Comparison of ENCODE assay signal across 8 mouse cellular contexts in genomic region chr17:44737275-44738120, GRCm38 (mm10). TPM values are rescaled to one million over a fixed set of nuclear protein-coding genes. Genes with fewer than 3 reads are reported as not detected.
DNase-seq lines count a peak whose midpoint lies in the region; ATAC-seq and TF ChIP-seq lines count a peak whose summit lies in the region.

No protein-coding gene starts in this region.

- no peak for TF ChIP-seq CTCF in C2C12 (IDR thresholded peaks at IDR 0.05; ENCODE audit: control insufficient read depth, insufficient read depth, insufficient read length)
- TF ChIP-seq CTCF in heart, postnatal 0 days (IDR thresholded peaks at IDR 0.05; ENCODE audit: low read depth), result no peak
- TF ChIP-seq CTCF in stomach, postnatal 0 days (IDR thresholded peaks at IDR 0.05; ENCODE audit: low read depth), result no peak

- H3K27me3 ChIP-seq in heart, embryonic 10.5 days (ENCODE audit: insufficient read depth, poor library complexity, severe bottlenecking), result peaks cover 83% of the 10 kb centered on the region
- H3K27me3 ChIP-seq in C2C12 (ENCODE audit: control insufficient read depth, insufficient read depth, insufficient read length), result no peaks in the 10 kb centered on the region
- H3K27me3 ChIP-seq in heart, postnatal 0 days (ENCODE audit: control insufficient read depth, insufficient read depth, low read length), result peaks cover 71% of the 10 kb centered on the region
- peaks cover 84% of the 10 kb centered on the region for H3K27me3 ChIP-seq in liver, embryonic 13.5 days
- peaks cover 3% of the 10 kb centered on the region; the same call in 1 of the 2 replicates for H3K27me3 ChIP-seq in stomach, postnatal 0 days (ENCODE audit: control insufficient read depth, insufficient read depth, low read length)

- no peak overlapping the region for H3K9ac ChIP-seq in heart, postnatal 0 days (replicated peaks; ENCODE audit: low read depth, low read length)
- H3K9ac ChIP-seq in liver, embryonic 13.5 days, result no peak overlapping the region
- no peak overlapping the region for H3K9ac ChIP-seq in stomach, postnatal 0 days (ENCODE audit: low read length)

- H3K9me3 ChIP-seq in heart, embryonic 10.5 days, result no peaks in the 10 kb centered on the region
- H3K9me3 ChIP-seq in heart, postnatal 0 days (replicated peaks; ENCODE audit: control insufficient read depth, low read length), result no peaks in the 10 kb centered on the region
- H3K9me3 ChIP-seq in liver, embryonic 13.5 days (replicated peaks), result no peaks in the 10 kb centered on the region
- no peaks in the 10 kb centered on the region for H3K9me3 ChIP-seq in stomach, postnatal 0 days (ENCODE audit: control insufficient read depth, low read length)

- peaks cover 70% of the 10 kb centered on the region for H3K79me3 ChIP-seq in C2C12 (ENCODE audit: low read depth)

- peak overlapping the region; percentile 49 for H3K4me3 ChIP-seq in heart, embryonic 10.5 days
- H3K4me3 ChIP-seq in C2C12 (ENCODE audit: insufficient read depth, poor library complexity, severe bottlenecking), result peak overlapping the region; percentile 81
- H3K4me3 ChIP-seq in brown adipose tissue, adult 24 weeks (ENCODE audit: insufficient read depth, low read depth, low read length), result peak overlapping the region; percentile 25; the same call in 1 of the 2 replicates
- H3K4me3 ChIP-seq in heart, postnatal 0 days (ENCODE audit: low read depth, low read length), result peak overlapping the region; percentile 11
- peak overlapping the region; percentile 16 for H3K4me3 ChIP-seq in liver, embryonic 13.5 days (replicated peaks)
- peak overlapping the region; percentile 21 for H3K4me3 ChIP-seq in stomach, postnatal 0 days (ENCODE audit: low read depth, low read length)

- no peak overlapping the region for H3K27ac ChIP-seq in heart, embryonic 10.5 days
- H3K27ac ChIP-seq in brown adipose tissue, adult 24 weeks (replicated peaks; ENCODE audit: low read depth, low read length), result no peak overlapping the region
- H3K27ac ChIP-seq in heart, postnatal 0 days (ENCODE audit: low read depth), result no peak overlapping the region
- H3K27ac ChIP-seq in liver, embryonic 13.5 days, result no peak overlapping the region
- H3K27ac ChIP-seq in stomach, postnatal 0 days (replicated peaks), result no peak overlapping the region

- WGBS in heart, embryonic 10.5 days, result under 1% methylated on average over 33 of the region's 33 CpGs
- WGBS in heart, postnatal 0 days, result 3% methylated on average over 33 of the region's 33 CpGs
- 1% methylated on average over 33 of the region's 33 CpGs for WGBS in liver, embryonic 13.5 days (ENCODE audit: insufficient replicate concordance)
- WGBS in stomach, postnatal 0 days, result 3% methylated on average over 33 of the region's 33 CpGs

- no peak for TF ChIP-seq EP300 in heart, postnatal 0 days (IDR thresholded peaks at IDR 0.05; ENCODE audit: low read depth)
- no peak for TF ChIP-seq EP300 in stomach, postnatal 0 days (optimal IDR thresholded peaks at IDR 0.05)

- ATAC-seq in heart, postnatal 0 days (ENCODE audit: insufficient read depth, low read depth), result no peak
- no peak for ATAC-seq in liver, embryonic 13.5 days (ENCODE audit: low read depth)
- no peak for ATAC-seq in stomach, postnatal 0 days (ENCODE audit: low FRiP score, low TSS enrichment)

- DNase-seq in heart, embryonic 10.5 days (ENCODE audit: low spot score), result no peak
- DNase-seq in heart, postnatal 4 days, result no peak
- no peak for DNase-seq in heart, postnatal 0 days (ENCODE audit: low spot score)
- DNase-seq in liver, embryonic 13.5 days, result no peak
- DNase-seq in stomach, postnatal 0 days (ENCODE audit: low spot score), result no peak
- no peak for DNase-seq in gastrocnemius, postnatal 36 days

- intact Hi-C loops in gastrocnemius, postnatal 36 days (cut with DNase I), result loop anchor here (5.0 to 10.0 kb wide), 4 partner anchors 203 to 635 kb away; no protein-coding TSS in a partner anchor

- peaks cover 33% of the 10 kb centered on the region for H3K4me1 ChIP-seq in heart, embryonic 10.5 days
- no peaks in the 10 kb centered on the region; the same call in 1 of the 2 replicates for H3K4me1 ChIP-seq in brown adipose tissue, adult 24 weeks (ENCODE audit: control insufficient read depth, insufficient read depth, insufficient read length, low read length)
- peaks cover 11% of the 10 kb centered on the region; the same call in 1 of the 2 replicates for H3K4me1 ChIP-seq in heart, postnatal 0 days (ENCODE audit: control insufficient read depth, insufficient read depth)
- H3K4me1 ChIP-seq in liver, embryonic 13.5 days (replicated peaks), result peaks cover 21% of the 10 kb centered on the region
- H3K4me1 ChIP-seq in stomach, postnatal 0 days (replicated peaks; ENCODE audit: control insufficient read depth, insufficient read depth), result no peaks in the 10 kb centered on the region; the same call in 1 of the 2 replicates

- H3K79me2 ChIP-seq in C2C12 (ENCODE audit: control insufficient read depth, insufficient read depth), result peaks cover 100% of the 10 kb centered on the region

- H3ac ChIP-seq in C2C12 (ENCODE audit: control insufficient read depth, insufficient read length, low read depth), result peak overlapping the region; percentile 38

- no peaks in the 10 kb centered on the region for H3K36me3 ChIP-seq in heart, embryonic 10.5 days
- peaks cover 16% of the 10 kb centered on the region for H3K36me3 ChIP-seq in C2C12 (ENCODE audit: control insufficient read depth, insufficient read depth)
- no peaks in the 10 kb centered on the region for H3K36me3 ChIP-seq in heart, postnatal 0 days (replicated peaks; ENCODE audit: control insufficient read depth, insufficient read depth, low read length)
- no peaks in the 10 kb centered on the region for H3K36me3 ChIP-seq in liver, embryonic 13.5 days
- no peaks in the 10 kb centered on the region for H3K36me3 ChIP-seq in stomach, postnatal 0 days (ENCODE audit: control insufficient read depth, insufficient read depth, low read length)

- H3K4me2 ChIP-seq in heart, postnatal 0 days (ENCODE audit: low read depth, low read length), result peak overlapping the region; percentile 35; the same call in 1 of the 2 replicates
- peak overlapping the region; percentile 37 for H3K4me2 ChIP-seq in liver, embryonic 13.5 days
- peak overlapping the region; percentile 38 for H3K4me2 ChIP-seq in stomach, postnatal 0 days (replicated peaks; ENCODE audit: low read depth)

TF ChIP-seq in C2C12, 6 proteins besides CTCF, POLR2A, EP300 and RAD21:
- peak; percentile 86 for TF ChIP-seq MAX (IDR thresholded peaks at IDR 0.05)
- no peak for TF ChIP-seq MYOD1 (IDR thresholded peaks at IDR 0.05; ENCODE audit: control insufficient read depth, insufficient read length, low read depth)

RNA-seq across cellular contexts. Expression of gene Supt3, which starts 39.5 kb away (rescaled TPM):
- polyA plus RNA-seq in heart, embryonic 10.5 days (2016; fragmentation: Nextera tagmentation; extraction: Ambion mirVana), result 19.8 and 23.1 TPM in 2 replicates
- total RNA-seq in heart, postnatal 4 days (2021), result 10 to 100 TPM; 17.6 to 19.2 TPM
- 18.1 TPM for polyA plus RNA-seq in C2C12 (2012; fragmentation: generic; extraction: Trizol)
- 20.0 and 24.0 TPM in 2 replicates for polyA plus RNA-seq in brown adipose tissue, adult 24 weeks (2012; ENCODE audit: insufficient read depth, insufficient read length, missing spikeins)
- 4.3 and 7.2 TPM in 2 replicates for total RNA-seq in heart, postnatal 0 days (2014; rRNA removed; ENCODE audit: low replicate concordance)
- 19.5 and 20.0 TPM in 2 replicates for polyA plus RNA-seq in heart, postnatal 0 days (2015; fragmentation: Nextera tagmentation; extraction: Ambion mirVana)
- 7.8 and 8.7 TPM in 2 replicates for polyA plus RNA-seq in liver, embryonic 13.5 days (2015; fragmentation: Nextera tagmentation; extraction: Ambion mirVana)
- 8.9 and 10.7 TPM in 2 replicates for polyA plus RNA-seq in stomach, postnatal 0 days (2015; fragmentation: Nextera tagmentation; extraction: Ambion mirVana)
- 1 to 10 TPM; 7.1 to 9.4 TPM for total RNA-seq in gastrocnemius, postnatal 36 days (2021)

Comparison
In these comparisons a context has a peak if more than half of its experiments do, and no peak if none do; other contexts are left out.
1. H3K4me3 ChIP-seq: peak in every context shown above with its lines; median percentile 81 in C2C12; 49 in heart, embryonic 10.5 days; 25 in brown adipose tissue, adult 24 weeks; 21 in stomach, postnatal 0 days; 16 in liver, embryonic 13.5 days; 11 in heart, postnatal 0 days.